Mouse (Mus musculus): ENCODE data around the gene Vwa3a. TPM values are rescaled to one million over a fixed set of nuclear protein-coding genes. Genes with fewer than 3 reads are reported as not detected.

Vwa3a gene
- polyA plus RNA-seq, 1 experiment from 2014 or later = 2.4 TPM

GRCm38 (mm10) chr7:120844689-120845088 is 105.6 kb downstream of the Vwa3a start:
- peak overlapping the region; percentile 65; the same call in 1 of the 2 replicates for H3K4me3 ChIP-seq (ENCODE audit: low read depth, low read length)
- no peaks in the 10 kb centered on the region for H3K27me3 ChIP-seq (replicated peaks; ENCODE audit: insufficient read depth, low read length)
- DNase-seq (ENCODE audit: low spot score) = no peak
- H3K9me3 ChIP-seq (ENCODE audit: low read length) = no peaks in the 10 kb centered on the region
- peak overlapping the region; percentile 97 for H3K4me2 ChIP-seq (replicated peaks; ENCODE audit: low read depth, low read length)
- whole genome bisulfite sequencing = 33% methylated on average over 9 of the region's 9 CpGs
- peaks cover 13% of the 10 kb centered on the region; the same call in 1 of the 2 replicates for H3K4me1 ChIP-seq (ENCODE audit: insufficient read depth, low read depth, low read length)
- no peak overlapping the region for H3K27ac ChIP-seq (ENCODE audit: low read length)
- TF ChIP-seq EP300 (IDR thresholded peaks at IDR 0.05) (no peak), CTCF (IDR thresholded peaks at IDR 0.05) (no peak)
- H3K36me3 ChIP-seq (ENCODE audit: insufficient read depth, low read length) = no peaks in the 10 kb centered on the region
- H3K9ac ChIP-seq (replicated peaks; ENCODE audit: low read depth) = 0 out of 2 replicates have a peak overlapping the region, but pooled peaks have one; percentile 65
- no peak for ATAC-seq

GRCm38 (mm10) chr7:120848831-120849512 is 109.9 kb downstream of the Vwa3a start:
- Histone ChIP-seq H3K4me1 (ENCODE audit: insufficient read depth, low read depth, low read length) (peaks cover 23% of the 10 kb centered on the region; the same call in 1 of the 2 replicates), H3K9me3 (ENCODE audit: low read length) (no peaks in the 10 kb centered on the region), H3K36me3 (ENCODE audit: insufficient read depth, low read length) (no peaks in the 10 kb centered on the region), H3K27me3 (replicated peaks; ENCODE audit: insufficient read depth, low read length) (no peaks in the 10 kb centered on the region), H3K4me2 (replicated peaks; ENCODE audit: low read depth, low read length) (no peak overlapping the region), H3K27ac (ENCODE audit: low read length) (no peak overlapping the region), H3K9ac (replicated peaks; ENCODE audit: low read depth) (no peak overlapping the region), H3K4me3 (ENCODE audit: low read depth, low read length) (no peak overlapping the region)
- TF ChIP-seq CTCF (IDR thresholded peaks at IDR 0.05) = no peak
- no peak for TF ChIP-seq EP300 (IDR thresholded peaks at IDR 0.05)
- DNase-seq (ENCODE audit: low spot score) (no peak), ATAC-seq (no peak)
- 86% methylated on average over 3 of the region's 3 CpGs for WGBS

DNA sequence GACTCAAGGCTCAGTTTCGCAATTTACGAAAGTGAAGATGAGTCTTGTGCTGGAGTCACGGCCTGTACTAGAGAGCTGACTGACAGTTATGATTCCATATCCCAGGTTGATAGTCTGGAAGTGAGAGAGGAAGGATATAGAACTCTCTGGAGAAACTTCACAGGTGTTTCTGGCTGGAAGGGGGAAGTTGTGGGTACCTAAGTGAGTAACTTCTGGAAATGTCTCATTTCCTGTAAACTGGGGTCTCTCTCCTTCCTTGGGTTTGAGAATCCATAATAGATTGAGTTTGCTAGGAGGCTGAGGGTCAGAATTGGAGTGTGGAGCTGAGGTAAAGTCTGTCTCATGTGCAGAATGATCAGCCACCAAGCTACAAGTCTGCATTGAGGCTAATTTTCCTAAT is 111.0 kb downstream of the Vwa3a start:
- ATAC-seq (no peak), DNase-seq (ENCODE audit: low spot score) (no peak)
- Histone ChIP-seq H3K9me3 (ENCODE audit: low read length) (no peaks in the 10 kb centered on the region), H3K9ac (replicated peaks; ENCODE audit: low read depth) (no peak overlapping the region), H3K4me2 (replicated peaks; ENCODE audit: low read depth, low read length) (no peak overlapping the region), H3K27me3 (replicated peaks; ENCODE audit: insufficient read depth, low read length) (no peaks in the 10 kb centered on the region), H3K4me1 (ENCODE audit: insufficient read depth, low read depth, low read length) (peaks cover 17% of the 10 kb centered on the region; the same call in 1 of the 2 replicates), H3K36me3 (ENCODE audit: insufficient read depth, low read length) (no peaks in the 10 kb centered on the region), H3K27ac (ENCODE audit: low read length) (no peak overlapping the region), H3K4me3 (ENCODE audit: low read depth, low read length) (no peak overlapping the region)
- 82% methylated on average over 3 of the region's 3 CpGs for WGBS
- no peak for TF ChIP-seq CTCF (IDR thresholded peaks at IDR 0.05)
- TF ChIP-seq EP300 (IDR thresholded peaks at IDR 0.05) = no peak

Other genes with a start within 250 kb of the Vwa3a start
- gene Uqcrc2, start 104.1 kb upstream of the Vwa3a start, polyA plus RNA-seq (2015; fragmentation: Nextera tagmentation; extraction: Ambion mirVana) = 118 and 123 TPM in 2 replicates
- 0.24 and 0.31 TPM in 2 replicates for gene Pdzd9, start 69.0 kb upstream of the Vwa3a start, polyA plus RNA-seq (2015; fragmentation: Nextera tagmentation; extraction: Ambion mirVana)
- gene Mosmo, start 61.7 kb upstream of the Vwa3a start, polyA plus RNA-seq (2015; fragmentation: Nextera tagmentation; extraction: Ambion mirVana) = 13.1 and 13.2 TPM in 2 replicates
- not detected in 2 replicates for gene Gm5737, start 73.0 kb downstream of the Vwa3a start, polyA plus RNA-seq (2015; fragmentation: Nextera tagmentation; extraction: Ambion mirVana)
- 16.0 and 16.8 TPM in 2 replicates for gene Eef2k, start 103.5 kb downstream of the Vwa3a start, polyA plus RNA-seq (2015; fragmentation: Nextera tagmentation; extraction: Ambion mirVana)
- gene Polr3e, start 178.4 kb downstream of the Vwa3a start, polyA plus RNA-seq (2015; fragmentation: Nextera tagmentation; extraction: Ambion mirVana) = 14.4 and 14.6 TPM in 2 replicates
- 8.4 and 8.9 TPM in 2 replicates for gene Cdr2, start 243.0 kb downstream of the Vwa3a start, polyA plus RNA-seq (2015; fragmentation: Nextera tagmentation; extraction: Ambion mirVana)
- 0.11 and 0.40 TPM in 2 replicates for gene Mfsd13b, start 243.2 kb downstream of the Vwa3a start, polyA plus RNA-seq (2015; fragmentation: Nextera tagmentation; extraction: Ambion mirVana)

All from lung, postnatal 0 days (tissue).